Mouse (Mus musculus): ENCODE results near the gene Rrp9. TPM values are rescaled to one million over a fixed set of nuclear protein-coding genes. Genes with fewer than 3 reads are reported as not detected.

The Rrp9 gene
- polyA plus RNA-seq, 1 experiment from 2014 or later = 56.2 TPM

- Histone ChIP-seq H3K9me3 (ENCODE audit: low read length) (no peaks in the 10 kb centered on the region), H3K27me3 (ENCODE audit: insufficient read depth, low read length) (no peaks in the 10 kb centered on the region), H3K36me3 (ENCODE audit: insufficient read depth, low read length) (no peaks in the 10 kb centered on the region), H3K4me1 (ENCODE audit: insufficient read depth, low read length) (peaks cover 77% of the 10 kb centered on the region), H3K27ac (ENCODE audit: low read length) (peak overlapping the region; percentile 89), H3K4me3 (ENCODE audit: low read length) (peak overlapping the region; percentile 66), H3K4me2 (replicated peaks; ENCODE audit: low read depth, low read length) (peak overlapping the region; percentile 82), H3K9ac (replicated peaks; ENCODE audit: low read length) (peak overlapping the region; percentile 64)
- ATAC-seq (ENCODE audit: low FRiP score, low TSS enrichment) = peak; percentile 54
- under 1% methylated on average over 23 of the region's 23 CpGs for WGBS
Observed at GRCm38 (mm10) chr9:106448498-106449031, 27.2 kb upstream of the Rrp9 start.

GRCm38 (mm10) chr9:106449947-106450346 is 25.8 kb upstream of the Rrp9 start:
- Histone ChIP-seq H3K4me2 (replicated peaks; ENCODE audit: low read depth, low read length) (peak overlapping the region; percentile 39; the same call in 1 of the 2 replicates), H3K36me3 (ENCODE audit: insufficient read depth, low read length) (no peaks in the 10 kb centered on the region), H3K27ac (ENCODE audit: low read length) (peak overlapping the region; percentile 80), H3K4me1 (ENCODE audit: insufficient read depth, low read length) (peaks cover 83% of the 10 kb centered on the region), H3K9me3 (ENCODE audit: low read length) (no peaks in the 10 kb centered on the region), H3K27me3 (ENCODE audit: insufficient read depth, low read length) (no peaks in the 10 kb centered on the region), H3K9ac (replicated peaks; ENCODE audit: low read length) (peak overlapping the region; percentile 35; the same call in 1 of the 2 replicates), H3K4me3 (ENCODE audit: low read length) (no peak overlapping the region)
- 85% methylated on average over 8 of the region's 8 CpGs for WGBS
- ATAC-seq (ENCODE audit: low FRiP score, low TSS enrichment) = no peak

- Histone ChIP-seq H3K4me2 (replicated peaks; ENCODE audit: low read depth, low read length) (peak overlapping the region; percentile 39), H3K27ac (ENCODE audit: low read length) (peak overlapping the region; percentile 80), H3K27me3 (ENCODE audit: insufficient read depth, low read length) (no peaks in the 10 kb centered on the region), H3K4me3 (ENCODE audit: low read length) (no peak overlapping the region), H3K36me3 (ENCODE audit: insufficient read depth, low read length) (no peaks in the 10 kb centered on the region), H3K9ac (replicated peaks; ENCODE audit: low read length) (peak overlapping the region; percentile 35), H3K9me3 (ENCODE audit: low read length) (no peaks in the 10 kb centered on the region), H3K4me1 (ENCODE audit: insufficient read depth, low read length) (peaks cover 85% of the 10 kb centered on the region)
- 7% methylated on average over 9 of the region's 9 CpGs for WGBS
- no peak for ATAC-seq (ENCODE audit: low FRiP score, low TSS enrichment)
Observed at GRCm38 (mm10) chr9:106450661-106451060, 25.1 kb upstream of the Rrp9 start.

GRCm38 (mm10) chr9:106451298-106451697 is 24.5 kb upstream of the Rrp9 start:
- Histone ChIP-seq H3K4me2 (replicated peaks; ENCODE audit: low read depth, low read length) (peak overlapping the region; percentile 39), H3K27ac (ENCODE audit: low read length) (peak overlapping the region; percentile 80), H3K27me3 (ENCODE audit: insufficient read depth, low read length) (no peaks in the 10 kb centered on the region), H3K4me1 (ENCODE audit: insufficient read depth, low read length) (peaks cover 85% of the 10 kb centered on the region), H3K4me3 (ENCODE audit: low read length) (no peak overlapping the region), H3K9ac (replicated peaks; ENCODE audit: low read length) (0 out of 2 replicates have a peak overlapping the region, but pooled peaks have one; percentile 35), H3K36me3 (ENCODE audit: insufficient read depth, low read length) (no peaks in the 10 kb centered on the region), H3K9me3 (ENCODE audit: low read length) (no peaks in the 10 kb centered on the region)
- 61% methylated on average over 11 of the region's 11 CpGs for WGBS
- no peak for ATAC-seq (ENCODE audit: low FRiP score, low TSS enrichment)

GRCm38 (mm10) chr9:106451899-106452298 is 23.9 kb upstream of the Rrp9 start:
- Histone ChIP-seq H3K4me1 (ENCODE audit: insufficient read depth, low read length) (peaks cover 85% of the 10 kb centered on the region), H3K9me3 (ENCODE audit: low read length) (no peaks in the 10 kb centered on the region), H3K9ac (replicated peaks; ENCODE audit: low read length) (0 out of 2 replicates have a peak overlapping the region, but pooled peaks have one; percentile 80), H3K4me3 (ENCODE audit: low read length) (no peak overlapping the region), H3K36me3 (ENCODE audit: insufficient read depth, low read length) (no peaks in the 10 kb centered on the region), H3K27me3 (ENCODE audit: insufficient read depth, low read length) (no peaks in the 10 kb centered on the region), H3K27ac (ENCODE audit: low read length) (no peak overlapping the region), H3K4me2 (replicated peaks; ENCODE audit: low read depth, low read length) (0 out of 2 replicates have a peak overlapping the region, but pooled peaks have one; percentile 2)
- ATAC-seq (ENCODE audit: low FRiP score, low TSS enrichment) = no peak
- 56% methylated on average over 2 of the region's 2 CpGs for WGBS

GRCm38 (mm10) chr9:106452351-106452750 is 23.4 kb upstream of the Rrp9 start:
- no peaks in the 10 kb centered on the region for H3K9me3 ChIP-seq (ENCODE audit: low read length)
- 38% methylated on average over 6 of the region's 6 CpGs for WGBS
- no peaks in the 10 kb centered on the region for H3K36me3 ChIP-seq (ENCODE audit: insufficient read depth, low read length)
- no peak for ATAC-seq (ENCODE audit: low FRiP score, low TSS enrichment)
- peak overlapping the region; percentile 94 for H3K4me2 ChIP-seq (replicated peaks; ENCODE audit: low read depth, low read length)
- peaks cover 86% of the 10 kb centered on the region for H3K4me1 ChIP-seq (ENCODE audit: insufficient read depth, low read length)
- peak overlapping the region; percentile 81 for H3K4me3 ChIP-seq (ENCODE audit: low read length)
- H3K27ac ChIP-seq (ENCODE audit: low read length) = peak overlapping the region; percentile 96
- H3K9ac ChIP-seq (replicated peaks; ENCODE audit: low read length) = peak overlapping the region; percentile 80
- no peaks in the 10 kb centered on the region for H3K27me3 ChIP-seq (ENCODE audit: insufficient read depth, low read length)

GRCm38 (mm10) chr9:106452821-106453220 is 22.9 kb upstream of the Rrp9 start:
- 2% methylated on average over 7 of the region's 7 CpGs for WGBS
- peak; percentile 3; the same call in 1 of the 2 replicates for ATAC-seq (ENCODE audit: low FRiP score, low TSS enrichment)
- Histone ChIP-seq H3K9me3 (ENCODE audit: low read length) (no peaks in the 10 kb centered on the region), H3K4me2 (replicated peaks; ENCODE audit: low read depth, low read length) (peak overlapping the region; percentile 94), H3K4me1 (ENCODE audit: insufficient read depth, low read length) (peaks cover 88% of the 10 kb centered on the region), H3K4me3 (ENCODE audit: low read length) (peak overlapping the region; percentile 81), H3K36me3 (ENCODE audit: insufficient read depth, low read length) (no peaks in the 10 kb centered on the region), H3K9ac (replicated peaks; ENCODE audit: low read length) (peak overlapping the region; percentile 80), H3K27me3 (ENCODE audit: insufficient read depth, low read length) (no peaks in the 10 kb centered on the region), H3K27ac (ENCODE audit: low read length) (peak overlapping the region; percentile 96)

GRCm38 (mm10) chr9:106453271-106454070 is 22.3 kb upstream of the Rrp9 start, which contains the start of gene Pcbp4:
Pcbp4 (plus strand) TSS chr9:106453291.
- peak; percentile 65 for ATAC-seq (ENCODE audit: low FRiP score, low TSS enrichment)
- peak within 1 kb of the TSS; percentile 96 for H3K27ac ChIP-seq (ENCODE audit: low read length)
- no peaks in the 10 kb centered on the region for H3K27me3 ChIP-seq (ENCODE audit: insufficient read depth, low read length)
- under 1% methylated on average over 52 of the region's 74 CpGs for WGBS
- H3K4me3 ChIP-seq (ENCODE audit: low read length) = peak within 1 kb of the TSS; percentile 81
- peak within 1 kb of the TSS; percentile 94 for H3K4me2 ChIP-seq (replicated peaks; ENCODE audit: low read depth, low read length)
- H3K9ac ChIP-seq (replicated peaks; ENCODE audit: low read length) = peak within 1 kb of the TSS; percentile 80
- no peaks in the 10 kb centered on the region for H3K9me3 ChIP-seq (ENCODE audit: low read length)
- H3K36me3 ChIP-seq (ENCODE audit: insufficient read depth, low read length) = no peaks in the 10 kb centered on the region
- peaks cover 88% of the 10 kb centered on the region for H3K4me1 ChIP-seq (ENCODE audit: insufficient read depth, low read length)

GRCm38 (mm10) chr9:106454071-106454761 is 21.5 kb upstream of the Rrp9 start:
- peak; percentile 5; the same call in 1 of the 2 replicates for ATAC-seq (ENCODE audit: low FRiP score, low TSS enrichment)
- WGBS = 3% methylated on average over 18 of the region's 20 CpGs
- H3K4me3 ChIP-seq (ENCODE audit: low read length) = peak overlapping the region; percentile 81
- H3K4me1 ChIP-seq (ENCODE audit: insufficient read depth, low read length) = peaks cover 84% of the 10 kb centered on the region
- H3K9ac ChIP-seq (replicated peaks; ENCODE audit: low read length) = peak overlapping the region; percentile 80
- H3K27ac ChIP-seq (ENCODE audit: low read length) = peak overlapping the region; percentile 89
- H3K36me3 ChIP-seq (ENCODE audit: insufficient read depth, low read length) = no peaks in the 10 kb centered on the region
- H3K4me2 ChIP-seq (replicated peaks; ENCODE audit: low read depth, low read length) = peak overlapping the region; percentile 94
- no peaks in the 10 kb centered on the region for H3K9me3 ChIP-seq (ENCODE audit: low read length)
- H3K27me3 ChIP-seq (ENCODE audit: insufficient read depth, low read length) = no peaks in the 10 kb centered on the region
